Mouse (Mus musculus) MEL-GATA-1-ER (cell line): ENCODE results near the gene Sez6l.

ENCODE experiments used
- DNase-seq: peaks from one replicate; pipeline ENCODE4 v3.0.0-alpha.2; 2012; ENCODE audit warnings: low read depth; ENCODE audit errors: extremely low read depth

The Sez6l gene

GRCm38 (mm10) chr5:112576993-112577670, at the start of gene Sez6l:
Gene Sez6l (minus strand): TSS chr5:112577185.
- DNase-seq = no peak

GRCm38 (mm10) chr5:112625555-112626160, 48.7 kb upstream of the Sez6l start:
- DNase-seq = no peak

GRCm38 (mm10) chr5:112622946-112623345, 46.0 kb upstream of the Sez6l start:
- no peak for DNase-seq

- no peak for DNase-seq
Observed at GRCm38 (mm10) chr5:112620256-112620655, 43.3 kb upstream of the Sez6l start.

GRCm38 (mm10) chr5:112619344-112619743, 42.4 kb upstream of the Sez6l start:
- DNase-seq = no peak

- DNase-seq = no peak
Observed at GRCm38 (mm10) chr5:112617602-112618247, 40.7 kb upstream of the Sez6l start.

- DNase-seq = no peak
Observed at GRCm38 (mm10) chr5:112615946-112616617, 39.1 kb upstream of the Sez6l start.

- no peak for DNase-seq
Observed at GRCm38 (mm10) chr5:112607867-112608516, 31.0 kb upstream of the Sez6l start.

GRCm38 (mm10) chr5:112607119-112607518, 30.1 kb upstream of the Sez6l start:
- no peak for DNase-seq

- no peak for DNase-seq
Observed at GRCm38 (mm10) chr5:112605371-112605770, 28.4 kb upstream of the Sez6l start.

GRCm38 (mm10) chr5:112604251-112604650, 27.3 kb upstream of the Sez6l start:
- no peak for DNase-seq

- DNase-seq = no peak
Observed at GRCm38 (mm10) chr5:112603594-112603993, 26.6 kb upstream of the Sez6l start.

- no peak for DNase-seq
Observed at GRCm38 (mm10) chr5:112600309-112600939, 23.4 kb upstream of the Sez6l start.

- DNase-seq = no peak
Observed at GRCm38 (mm10) chr5:112599538-112600308, 22.7 kb upstream of the Sez6l start.

GRCm38 (mm10) chr5:112597876-112598275, 20.9 kb upstream of the Sez6l start:
- no peak for DNase-seq

GRCm38 (mm10) chr5:112597307-112597706, 20.3 kb upstream of the Sez6l start:
- DNase-seq = no peak

- DNase-seq = no peak
Observed at GRCm38 (mm10) chr5:112596729-112597128, 19.7 kb upstream of the Sez6l start.

GRCm38 (mm10) chr5:112595701-112596632, 19.0 kb upstream of the Sez6l start:
- DNase-seq = no peak

- DNase-seq = no peak
Observed at GRCm38 (mm10) chr5:112591706-112592105, 14.7 kb upstream of the Sez6l start.
